Mouse (Mus musculus) cortical plate, adult 2 months (tissue): ENCODE data around the gene Abcg2.
"Not testable (repeated sequence)": the region's sequence is repeated elsewhere in the genome, so short reads cannot be mapped to it uniquely, and the experiment has no call there.

Experiments
- CTCF ChIP-seq: fragments of 200-500 bp; IDR thresholded peaks from 2 replicates; pipeline ENCODE4 v1.5.1; 2011; ENCODE audit warnings: mild to moderate bottlenecking, control low read depth, low read length; ENCODE audit not compliant: insufficient read depth; ENCODE audit errors: extremely low read depth
- POLR2A ChIP-seq: fragments of 200-500 bp; IDR thresholded peaks from 2 replicates; pipeline ENCODE4 v1.6.1; 2011; ENCODE audit warnings: mild to moderate bottlenecking, low read length, control low read depth; ENCODE audit not compliant: insufficient read depth; ENCODE audit errors: extremely low read depth

GRCm38 (mm10) chr6:58546050-58546449, 38.3 kb upstream of the Abcg2 start:
- not testable (repeated sequence) for TF ChIP-seq CTCF, POLR2A
